Mouse (Mus musculus) kidney, adult 2 months (tissue): Measurements from ENCODE around the gene Fam187a. TPM values are rescaled to one million over a fixed set of nuclear protein-coding genes. Genes with fewer than 3 reads are reported as not detected.

Source experiments
- DNase-seq: peaks from one replicate; pipeline ENCODE4 v3.0.0; 2021
- H3K27ac ChIP-seq: fragments of 200-500 bp; 2 replicates; pipeline ENCODE4 v1.5.1; 2012; ENCODE audit warnings: low read depth, low read length, control low read depth, inconsistent platforms; ENCODE audit not compliant: insufficient read depth
- H3K27me3 ChIP-seq: fragments of 200-500 bp; replicated peaks from 2 replicates; pipeline ENCODE4 v1.6.1; 2012; ENCODE audit warnings: mild to moderate bottlenecking, moderate library complexity, low read length, inconsistent platforms; ENCODE audit not compliant: control insufficient read depth, insufficient read depth
- H3K36me3 ChIP-seq: fragments of 200-500 bp; 2 replicates; pipeline ENCODE4 v1.6.1; 2012; ENCODE audit warnings: mild to moderate bottlenecking, moderate library complexity, low read length, inconsistent platforms; ENCODE audit not compliant: control insufficient read depth, insufficient read depth
- H3K4me1 ChIP-seq: fragments of 200-500 bp; 2 replicates; pipeline ENCODE4 v1.6.1; 2011; ENCODE audit warnings: low read length; ENCODE audit not compliant: control insufficient read depth, insufficient read depth
- H3K4me3 ChIP-seq: fragments of 200-500 bp; 2 replicates; pipeline ENCODE4 v1.5.1; 2011; ENCODE audit warnings: mild to moderate bottlenecking, low read depth, low read length, control low read depth; ENCODE audit not compliant: insufficient read depth
- CTCF ChIP-seq: fragments of 200-500 bp; conservative IDR thresholded peaks from 2 replicates; pipeline ENCODE4 v1.5.1; 2011; ENCODE audit warnings: low read depth, mild to moderate bottlenecking, control low read depth, low read length, moderate library complexity, mixed read lengths; ENCODE audit not compliant: insufficient read depth, insufficient read length
- POLR2A ChIP-seq: fragments of 200-500 bp; IDR thresholded peaks from one replicate; pipeline ENCODE4 v1.6.1; 2011; ENCODE audit warnings: low read depth, low read length, control low read depth
- WGBS: fragments of 180-500 bp; shearing (Covaris S2); methylation state at CpG from one replicate; pipeline ENCODE4 v1.1.7; 2018; 5-methylcytosine and 5-hydroxymethylcytosine counted together
- polyA plus RNA-seq: library from polyadenylated mRNA; depleted of rRNA; stranded (reverse); fragments of >200 nt; gene quantifications from 2 replicates; pipeline ENCODE4 v1.2.3, GENCODE M21; 2012

The Fam187a gene
- polyA plus RNA-seq, 1 experiment: not detected

- TF ChIP-seq POLR2A (no peak), CTCF (no peak)
- H3K27me3 ChIP-seq: no peaks in the 10 kb centered on the region
- 83% methylated on average over 7 of the region's 7 CpGs for WGBS
- no peaks in the 10 kb centered on the region for H3K36me3 ChIP-seq
- H3K4me3 ChIP-seq: no peak overlapping the region
- no peak overlapping the region for H3K27ac ChIP-seq
- H3K4me1 ChIP-seq: no peaks in the 10 kb centered on the region
- DNase-seq: no peak
These were observed 26.4 kb downstream of the Fam187a start for GRCm38 (mm10) chr11:102911376-102911775.

GRCm38 (mm10) chr11:102915380-102915779, 30.4 kb downstream of the Fam187a start:
- no peaks in the 10 kb centered on the region for H3K36me3 ChIP-seq

GRCm38 (mm10) chr11:102918077-102918476, 33.1 kb downstream of the Fam187a start:
- Histone ChIP-seq H3K27me3 (no peaks in the 10 kb centered on the region), H3K36me3 (no peaks in the 10 kb centered on the region), H3K4me1 (no peaks in the 10 kb centered on the region), H3K4me3 (no peak overlapping the region), H3K27ac (no peak overlapping the region)
- WGBS: 73% methylated on average over 4 of the region's 4 CpGs
- no peak for DNase-seq
- TF ChIP-seq POLR2A (no peak), CTCF (no peak)

More at GRCm38 (mm10) chr11:102915380-102915779, 30.4 kb downstream of the Fam187a start:
- DNase-seq: no peak
- H3K4me1 ChIP-seq: no peaks in the 10 kb centered on the region
- H3K27ac ChIP-seq: no peak overlapping the region
- no peaks in the 10 kb centered on the region for H3K27me3 ChIP-seq
- no peak overlapping the region for H3K4me3 ChIP-seq
- 94% methylated on average over 9 of the region's 9 CpGs for WGBS
- no peak for TF ChIP-seq CTCF
- no peak for TF ChIP-seq POLR2A

GRCm38 (mm10) chr11:102921491-102921890, 36.5 kb downstream of the Fam187a start:
- Histone ChIP-seq H3K4me3 (no peak overlapping the region), H3K27ac (no peak overlapping the region), H3K4me1 (no peaks in the 10 kb centered on the region), H3K27me3 (no peaks in the 10 kb centered on the region), H3K36me3 (no peaks in the 10 kb centered on the region)
- TF ChIP-seq CTCF (no peak), POLR2A (no peak)
- DNase-seq: no peak
- WGBS: 89% methylated on average over 6 of the region's 6 CpGs

GRCm38 (mm10) chr11:102924557-102925350, 39.8 kb downstream of the Fam187a start, which contains the start of gene Kif18b:
Kif18b (minus strand) TSS chr11:102925124.
- H3K27me3 ChIP-seq: no peaks in the 10 kb centered on the region
- no peak within 1 kb of the TSS for H3K27ac ChIP-seq
- peak within 1 kb of the TSS; percentile 75 for H3K4me3 ChIP-seq
- DNase-seq: peak; percentile 98
- no peaks in the 10 kb centered on the region for H3K4me1 ChIP-seq
- TF ChIP-seq CTCF (no peak), POLR2A (no peak)
- 1% methylated on average over 62 of the region's 62 CpGs for WGBS
- H3K36me3 ChIP-seq: no peaks in the 10 kb centered on the region

GRCm38 (mm10) chr11:102925351-102925717, 40.4 kb downstream of the Fam187a start:
- no peak for DNase-seq
- H3K4me1 ChIP-seq: no peaks in the 10 kb centered on the region
- no peak for TF ChIP-seq POLR2A
- TF ChIP-seq CTCF: 0 out of 2 replicates have a peak, but pooled peaks have one; percentile 1
- no peak overlapping the region for H3K27ac ChIP-seq
- peak overlapping the region; percentile 41 for H3K4me3 ChIP-seq
- 3% methylated on average over 10 of the region's 10 CpGs for WGBS
- no peaks in the 10 kb centered on the region for H3K27me3 ChIP-seq
- H3K36me3 ChIP-seq: no peaks in the 10 kb centered on the region

- 91% methylated on average over 10 of the region's 10 CpGs for WGBS
- TF ChIP-seq POLR2A (no peak), CTCF (no peak)
- no peak overlapping the region for H3K27ac ChIP-seq
- H3K27me3 ChIP-seq: no peaks in the 10 kb centered on the region
- DNase-seq: no peak
- no peaks in the 10 kb centered on the region for H3K36me3 ChIP-seq
- no peaks in the 10 kb centered on the region for H3K4me1 ChIP-seq
- H3K4me3 ChIP-seq: no peak overlapping the region
These were observed 45.7 kb downstream of the Fam187a start for GRCm38 (mm10) chr11:102930672-102931071.
